Mouse (Mus musculus) bone marrow, adult 2 months (tissue): ENCODE measurements around the gene 2610318N02Rik.

Experiments used
- CTCF ChIP-seq: fragments of 200-500 bp; IDR thresholded peaks from 2 replicates; pipeline ENCODE4 v1.5.1; 2011; ENCODE audit warnings: low read length, control low read depth; ENCODE audit not compliant: control insufficient read depth, insufficient read depth
- POLR2A ChIP-seq: fragments of 200-500 bp; IDR thresholded peaks from 2 replicates; pipeline ENCODE4 v1.6.1; 2011; ENCODE audit warnings: low read depth, mild to moderate bottlenecking, control low read depth, low read length, borderline replicate concordance; ENCODE audit not compliant: control insufficient read depth

DNA sequence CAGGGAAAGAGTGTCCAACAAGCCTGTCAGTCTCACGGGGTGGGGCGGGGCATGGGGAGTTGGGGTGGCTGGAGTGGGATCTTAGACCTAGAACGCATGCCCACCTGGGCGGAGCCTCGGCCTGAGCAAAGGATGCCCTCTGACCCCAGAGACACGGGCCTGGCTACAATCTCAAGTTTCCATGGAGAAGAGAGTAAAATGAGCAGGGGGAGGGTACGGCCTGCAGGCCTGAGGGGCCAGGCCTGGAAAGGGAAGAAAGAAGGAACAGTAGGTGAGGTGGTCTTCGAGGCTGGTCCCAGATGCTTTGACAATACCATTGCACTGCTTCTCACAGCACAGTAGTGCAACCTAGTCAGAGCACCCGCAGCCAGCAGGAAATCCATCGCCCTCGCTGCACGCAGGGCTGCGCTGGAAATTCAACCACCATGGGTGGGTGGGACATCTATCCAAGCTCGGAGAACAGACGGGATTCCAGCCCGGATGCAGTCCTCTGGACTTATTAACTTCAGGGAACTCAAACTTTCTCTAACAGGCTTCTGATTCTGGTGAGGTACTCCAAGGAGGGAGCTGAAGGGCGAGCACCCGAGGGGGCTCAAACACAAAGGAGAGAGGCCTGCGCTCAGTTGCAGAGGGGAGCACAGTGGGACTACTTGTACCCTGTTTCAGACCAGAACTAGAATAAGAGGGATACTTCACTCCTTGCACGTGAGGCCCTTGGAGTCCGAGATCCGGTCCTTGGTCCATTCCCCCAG is 672 bp downstream of the 2610318N02Rik start:
- TF ChIP-seq POLR2A (no peak), CTCF (no peak)
